Mouse (Mus musculus): Measurements from ENCODE around the gene Adgrl2.

Adgrl2 gene

DNA sequence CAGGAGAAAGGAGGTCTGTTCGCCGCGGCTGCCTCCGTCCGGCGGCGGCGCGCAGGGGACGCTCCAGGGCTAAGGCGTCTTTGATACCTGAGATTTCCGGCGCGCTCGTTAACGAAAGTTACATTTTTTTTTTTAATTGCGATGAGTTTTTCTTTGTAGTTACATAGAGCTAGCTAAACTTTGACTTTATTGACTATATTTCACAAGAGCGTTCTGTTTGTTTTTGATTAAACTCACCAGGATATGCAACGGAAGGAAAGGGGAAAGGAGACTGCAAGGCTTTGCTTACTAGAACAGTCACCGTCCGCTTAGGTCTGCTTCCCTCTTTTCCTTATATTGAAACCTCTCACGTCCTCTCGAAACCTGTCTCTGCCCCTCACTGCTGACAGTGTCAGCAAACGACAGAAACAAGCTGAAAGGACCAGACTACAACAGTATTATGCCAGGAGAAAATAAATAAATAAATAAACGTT lies at the start of gene Adgrl2:
Gene Adgrl2, minus strand, starts transcription at position 25 of the 473 bp plus-strand sequence.
- no peak for DNase-seq (ENCODE audit: low read depth in 2 of 2, low spot score in 2 of 2)

GRCm38 (mm10) chr3:149038771-149039170 lies 48.4 kb upstream of the Adgrl2 start:
- no peak for DNase-seq (ENCODE audit: low read depth in 2 of 2, low spot score in 2 of 2)

DNA sequence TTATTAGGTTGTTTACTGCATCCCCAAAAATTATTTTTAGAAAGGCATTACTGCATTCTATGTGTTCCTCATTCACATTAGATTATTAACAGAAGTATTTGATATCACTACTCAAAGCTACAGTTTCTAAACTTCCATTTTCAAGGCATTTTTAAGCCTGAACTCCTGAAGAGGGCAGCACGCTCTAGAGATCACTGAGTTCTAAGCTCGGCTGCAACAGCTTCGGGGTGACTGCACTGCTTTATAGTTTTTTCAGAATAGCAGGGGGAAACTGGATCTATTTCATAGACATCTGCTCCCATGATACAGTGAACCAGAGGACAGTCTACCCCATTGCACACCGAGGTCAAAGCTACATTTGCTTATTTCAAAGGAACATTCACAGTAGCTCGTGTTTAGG lies 29.6 kb upstream of the Adgrl2 start:
- no peak for DNase-seq (ENCODE audit: low read depth in 2 of 2, low spot score in 2 of 2)

GRCm38 (mm10) chr3:149009311-149009710 lies 19.0 kb upstream of the Adgrl2 start:
- DNase-seq (ENCODE audit: low read depth in 2 of 2, low spot score in 2 of 2): no peak

DNA sequence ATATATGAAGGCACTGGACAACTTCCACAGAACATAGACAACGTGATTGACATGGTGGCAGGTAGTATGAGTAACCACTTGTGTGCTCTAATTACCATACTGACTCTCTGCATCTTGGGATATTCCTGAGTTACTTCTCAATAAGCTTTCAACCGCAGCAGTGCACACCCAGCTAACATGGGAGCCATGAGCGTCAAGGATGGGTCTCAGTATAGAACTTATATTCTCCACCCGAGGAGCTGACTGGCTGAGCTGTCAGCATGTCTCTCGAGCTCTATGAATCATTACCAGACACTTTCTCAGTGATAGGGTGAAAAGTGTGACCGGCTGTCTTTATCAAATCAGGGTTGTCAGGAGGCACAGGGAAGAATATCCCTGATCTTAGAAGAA lies 18.3 kb upstream of the Adgrl2 start:
- DNase-seq (ENCODE audit: low read depth in 2 of 2, low spot score in 2 of 2): no peak

DNA sequence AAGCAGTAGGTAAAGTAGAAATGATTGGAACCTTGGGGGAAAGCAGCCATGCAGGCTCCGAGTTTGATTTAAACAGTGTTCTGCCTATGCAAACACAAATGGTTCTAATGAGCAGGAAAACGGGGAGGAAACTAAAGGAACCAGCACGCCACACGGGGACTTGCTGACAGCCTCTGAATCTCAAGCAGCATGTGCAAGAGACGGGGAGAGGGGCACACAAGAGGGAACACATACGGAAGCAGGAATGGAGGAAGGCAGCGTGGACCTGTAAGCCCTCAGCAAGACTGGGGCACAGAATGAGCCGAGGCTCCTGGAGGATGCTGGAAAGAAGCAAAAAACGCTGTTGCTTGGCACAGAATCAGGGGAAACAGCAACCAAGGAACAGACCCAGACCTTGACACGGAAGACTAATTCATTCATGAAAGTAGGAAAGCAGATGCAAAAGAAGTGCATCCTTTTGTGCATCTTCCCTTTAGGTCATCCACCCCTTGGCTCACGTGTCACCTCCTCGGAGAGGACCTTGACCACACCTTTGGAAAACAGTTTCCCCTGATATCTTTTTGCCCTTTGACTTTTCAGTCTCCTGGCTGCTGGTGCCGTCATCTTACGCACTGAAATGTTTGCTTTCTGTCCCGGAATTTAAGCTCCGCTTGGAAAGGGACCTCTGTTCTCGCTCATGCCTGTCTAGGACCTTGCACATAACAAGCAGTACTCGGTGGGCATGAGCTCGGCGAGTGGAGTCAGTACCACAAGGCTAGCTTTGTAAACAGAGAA lies 17.7 kb upstream of the Adgrl2 start:
- DNase-seq (ENCODE audit: low read depth in 2 of 2, low spot score in 2 of 2): no peak

- no peak for DNase-seq (ENCODE audit: low read depth in 2 of 2, low spot score in 2 of 2)
Observed at GRCm38 (mm10) chr3:149001364-149001763, 11.0 kb upstream of the Adgrl2 start.

GRCm38 (mm10) chr3:148998661-148999060 lies 8.3 kb upstream of the Adgrl2 start:
- no peak for DNase-seq (ENCODE audit: low read depth in 2 of 2, low spot score in 2 of 2)

GRCm38 (mm10) chr3:148991056-148991455 lies 701 bp upstream of the Adgrl2 start:
- DNase-seq (ENCODE audit: low read depth in 2 of 2, low spot score in 2 of 2): no peak

GRCm38 (mm10) chr3:148989818-148990530 lies 381 bp downstream of the Adgrl2 start:
- no peak for DNase-seq (ENCODE audit: low read depth in 2 of 2, low spot score in 2 of 2)

DNA sequence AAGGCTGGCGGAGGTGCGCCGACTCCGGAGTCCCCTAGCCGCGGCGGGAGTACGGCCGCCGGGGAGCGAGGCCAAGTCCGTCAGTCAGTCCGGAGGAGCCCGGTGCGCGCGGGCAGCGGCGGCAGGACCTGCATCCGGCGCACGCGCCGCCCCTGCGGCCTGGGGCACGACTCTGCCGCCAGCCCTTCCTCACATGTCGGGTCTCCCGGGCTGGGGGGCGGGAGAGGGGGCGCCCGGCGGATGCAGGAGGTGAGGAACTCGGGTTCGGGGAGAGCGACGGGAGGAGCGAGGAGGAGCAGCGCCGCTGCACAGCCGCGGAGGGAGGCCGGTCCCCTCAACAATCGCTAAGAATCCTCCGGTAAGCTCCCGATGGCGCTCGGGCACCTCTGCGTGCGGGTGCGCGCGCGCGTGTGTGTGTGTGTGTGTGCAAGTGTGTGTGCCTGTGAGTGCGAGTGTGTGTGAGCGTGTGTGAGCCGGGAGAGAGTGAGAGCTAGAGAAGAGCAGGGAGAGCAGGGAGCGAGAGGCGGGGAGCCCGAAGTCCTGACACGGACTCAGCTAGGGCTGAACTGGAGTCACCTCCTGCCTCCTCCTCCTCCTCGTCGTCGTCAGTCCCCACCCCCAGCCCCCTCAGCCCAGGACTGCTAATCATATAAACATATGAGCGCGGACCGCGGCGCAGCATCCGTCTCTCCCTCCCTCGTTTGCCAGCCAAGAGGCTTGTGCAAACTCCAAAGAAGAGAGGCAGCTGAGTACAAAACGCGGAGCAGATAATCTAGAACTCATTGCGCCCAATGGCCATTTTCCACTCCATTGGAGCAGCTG lies 1.1 kb downstream of the Adgrl2 start:
- DNase-seq (ENCODE audit: low read depth in 2 of 2, low spot score in 2 of 2): no peak

DNA sequence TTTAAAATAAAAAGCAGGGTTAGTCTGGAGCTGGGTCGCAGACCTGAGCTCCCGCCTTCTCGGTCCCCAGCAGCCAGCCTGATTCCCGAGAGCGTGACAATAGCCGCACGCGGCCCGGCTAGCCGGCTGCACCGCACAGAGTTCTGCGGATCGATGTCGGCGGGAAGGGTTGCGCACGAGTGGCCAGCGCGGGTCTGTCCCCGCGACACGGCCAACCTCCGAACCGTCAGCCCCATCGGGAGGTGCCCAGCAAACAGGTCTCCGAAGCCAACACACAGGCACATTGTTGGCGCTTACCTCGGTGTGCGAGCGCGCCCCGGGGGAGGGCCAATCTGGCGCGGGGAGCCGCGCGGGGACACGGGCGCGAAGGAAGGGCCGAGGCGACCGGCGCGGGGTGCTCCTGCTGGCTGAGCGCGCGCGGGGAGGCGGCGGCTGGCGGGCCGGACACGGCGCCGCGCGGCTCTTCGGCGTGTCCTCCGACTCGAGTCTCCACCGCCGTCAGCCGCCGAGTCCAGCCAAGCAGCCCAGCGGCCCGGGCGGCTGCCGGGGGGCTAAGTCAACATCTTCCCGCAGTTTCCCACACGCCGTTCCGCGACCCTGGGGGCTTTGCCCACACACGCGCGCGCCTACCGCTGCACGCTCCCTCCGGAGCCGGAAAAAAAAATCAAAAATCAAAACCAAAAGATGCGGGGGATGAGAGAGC lies 1.9 kb downstream of the Adgrl2 start:
- DNase-seq (ENCODE audit: low read depth in 2 of 2, low spot score in 2 of 2): no peak

- DNase-seq (ENCODE audit: low read depth in 2 of 2, low spot score in 2 of 2): no peak
Observed at GRCm38 (mm10) chr3:148987591-148988292, 2.6 kb downstream of the Adgrl2 start.

GRCm38 (mm10) chr3:148986894-148987590 lies 3.3 kb downstream of the Adgrl2 start:
- no peak for DNase-seq (ENCODE audit: low read depth in 2 of 2, low spot score in 2 of 2)

DNA sequence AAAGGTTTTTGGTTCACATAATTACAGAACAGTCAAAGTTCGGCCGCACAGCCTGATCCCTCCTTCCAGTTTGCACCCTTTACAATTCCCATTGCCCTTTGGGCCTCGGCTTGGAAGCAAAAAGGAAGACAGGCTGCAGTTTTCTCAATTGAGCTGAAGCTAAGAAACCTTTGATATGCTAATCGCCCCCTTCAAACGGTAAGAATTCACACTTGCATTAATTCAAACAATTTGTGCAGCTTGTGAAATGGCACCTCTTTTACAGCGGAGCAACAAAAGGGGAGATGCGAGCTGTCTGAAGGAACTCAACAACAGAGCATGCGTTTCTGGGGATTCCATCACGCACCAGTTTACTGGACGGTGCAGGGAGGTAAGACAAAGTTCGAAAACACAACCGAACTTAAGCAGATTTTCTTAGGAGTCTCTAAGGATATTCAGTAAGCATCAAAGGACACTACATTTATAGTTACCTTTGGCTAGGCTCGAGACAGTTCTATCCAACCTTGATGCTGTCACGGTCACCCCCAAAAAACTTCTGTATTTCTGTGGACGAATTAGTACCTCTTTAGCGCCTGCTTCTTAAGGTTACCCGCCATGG lies 4.0 kb downstream of the Adgrl2 start:
- no peak for DNase-seq (ENCODE audit: low read depth in 2 of 2, low spot score in 2 of 2)

DNA sequence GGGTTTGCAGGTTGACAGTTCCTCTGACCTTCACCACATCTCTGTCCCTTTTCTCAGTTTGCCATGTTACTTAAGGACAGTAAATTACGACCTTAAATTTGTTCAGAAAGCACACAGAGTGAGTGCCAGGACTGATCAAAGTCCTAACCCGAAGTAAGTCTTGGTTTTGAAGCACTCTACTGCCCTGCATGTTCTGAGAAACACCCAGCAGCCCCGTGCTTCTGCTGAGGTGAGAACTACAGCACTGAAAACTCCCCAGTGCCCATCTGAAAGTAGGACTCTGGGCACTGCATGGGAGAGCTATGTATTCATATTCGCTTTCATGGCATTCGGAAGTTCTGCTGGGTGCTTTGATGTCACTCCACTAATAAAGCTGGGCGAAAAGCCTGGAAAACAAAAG lies 6.0 kb downstream of the Adgrl2 start:
- DNase-seq (ENCODE audit: low read depth in 2 of 2, low spot score in 2 of 2): no peak

GRCm38 (mm10) chr3:148982370-148982769 lies 8.0 kb downstream of the Adgrl2 start:
- DNase-seq (ENCODE audit: low read depth in 2 of 2, low spot score in 2 of 2): no peak

DNA sequence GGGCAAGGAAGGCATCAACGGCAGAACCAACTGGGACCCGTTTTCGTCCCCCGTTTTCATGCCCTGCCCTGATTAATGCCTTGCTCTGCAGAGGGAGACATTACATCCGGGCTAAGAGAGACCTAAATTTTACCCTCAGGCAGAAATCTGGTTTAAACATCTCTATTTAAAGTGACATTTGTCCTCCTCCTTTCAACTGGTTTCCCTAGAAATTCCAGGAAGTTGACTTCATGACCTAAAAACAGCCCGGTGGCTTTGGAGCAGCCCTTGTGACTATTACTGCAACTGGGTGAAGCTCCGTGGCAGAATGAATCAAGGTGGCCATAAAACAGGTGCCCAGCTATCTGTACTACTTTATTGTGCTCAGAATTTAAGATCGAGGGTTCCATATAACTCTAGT lies 8.6 kb downstream of the Adgrl2 start:
- no peak for DNase-seq (ENCODE audit: low read depth in 2 of 2, low spot score in 2 of 2)

GRCm38 (mm10) chr3:148978541-148978940 lies 11.8 kb downstream of the Adgrl2 start:
- no peak for DNase-seq (ENCODE audit: low read depth in 2 of 2, low spot score in 2 of 2)

All from CD8-positive naive resting alpha-beta T cell, adult 2 months (primary cell).